Mouse (Mus musculus) lung, embryonic 16.5 days (tissue): ENCODE data around the gene Plod1. TPM values are rescaled to one million over a fixed set of nuclear protein-coding genes. Genes with fewer than 3 reads are reported as not detected.

Source experiments
- ATAC-seq: fragments of 200-750 bp; cut with Nextera tagmentation; 2 replicates; pipeline ENCODE4 v1.8.0; 2017; ENCODE audit warnings: low read depth, mild to moderate bottlenecking, moderate library complexity
- H3K27ac ChIP-seq: fragments of 300-500 bp; sonication (generic); 2 replicates; pipeline ENCODE4 v1.5.1; 2014; ENCODE audit warnings: mild to moderate bottlenecking, control low read depth, low read length
- H3K27me3 ChIP-seq: fragments of 300-500 bp; sonication (generic); 2 replicates; pipeline ENCODE4 v1.6.1; 2014; ENCODE audit warnings: low read depth, low read length, mixed read lengths; ENCODE audit not compliant: control insufficient read depth, insufficient read depth
- H3K36me3 ChIP-seq: fragments of 300-500 bp; sonication (generic); 2 replicates; pipeline ENCODE4 v1.6.1; 2014; ENCODE audit warnings: low read length; ENCODE audit not compliant: control insufficient read depth, insufficient read depth
- H3K4me1 ChIP-seq: fragments of 300-500 bp; sonication (generic); replicated peaks from 2 replicates; pipeline ENCODE4 v1.6.1; 2014; ENCODE audit warnings: low read length, mixed read lengths; ENCODE audit not compliant: control insufficient read depth, insufficient read depth
- H3K4me2 ChIP-seq: fragments of 300-500 bp; sonication (generic); 2 replicates; pipeline ENCODE4 v1.6.1; 2014; ENCODE audit warnings: low read depth, low read length, control low read depth
- H3K4me3 ChIP-seq: fragments of 300-500 bp; sonication (generic); 2 replicates; pipeline ENCODE4 v1.5.1; 2014; ENCODE audit warnings: mild to moderate bottlenecking, low read length, control low read depth
- H3K9ac ChIP-seq: fragments of 300-500 bp; sonication (generic); 2 replicates; pipeline ENCODE4 v1.6.1; 2014; ENCODE audit warnings: low read length, control low read depth
- H3K9me3 ChIP-seq: fragments of 300-500 bp; sonication (generic); 2 replicates; pipeline ENCODE4 v1.6.1; 2016; ENCODE audit warnings: low read length; ENCODE audit not compliant: control insufficient read depth
- WGBS: fragments of 180-500 bp; shearing (Covaris S2); extraction: QIAGEN DNeasy Blood & Tissue Kit; methylation state at CpG from one replicate; pipeline ENCODE4 v1.1.7; 2014; 5-methylcytosine and 5-hydroxymethylcytosine counted together
- polyA plus RNA-seq: library from polyadenylated mRNA; unstranded; fragments of >200 nt; fragmentation: Nextera tagmentation; extraction: Ambion mirVana; gene quantifications from 2 replicates; pipeline ENCODE4 v1.2.1, GENCODE M21; 2015

The Plod1 gene
- polyA plus RNA-seq, 1 experiment from 2014 or later: 51.4 TPM

- Histone ChIP-seq H3K4me1 (no peaks in the 10 kb centered on the region), H3K27ac (no peak overlapping the region), H3K9ac (no peak overlapping the region), H3K4me3 (no peak overlapping the region), H3K27me3 (no peaks in the 10 kb centered on the region), H3K9me3 (no peaks in the 10 kb centered on the region), H3K36me3 (no peaks in the 10 kb centered on the region), H3K4me2 (no peak overlapping the region)
- 82% methylated on average over 15 of the region's 15 CpGs for WGBS
- ATAC-seq: no peak
These were observed 27.1 kb upstream of the Plod1 start for GRCm38 (mm10) chr4:147963623-147964022.

- 42% methylated on average over 6 of the region's 6 CpGs for WGBS
- Histone ChIP-seq H3K9ac (no peak overlapping the region), H3K36me3 (no peaks in the 10 kb centered on the region), H3K27me3 (no peaks in the 10 kb centered on the region), H3K4me1 (no peaks in the 10 kb centered on the region), H3K4me2 (no peak overlapping the region), H3K9me3 (no peaks in the 10 kb centered on the region), H3K4me3 (no peak overlapping the region), H3K27ac (no peak overlapping the region)
- no peak for ATAC-seq
These were observed 26.2 kb upstream of the Plod1 start for GRCm38 (mm10) chr4:147962781-147963180.

- Histone ChIP-seq H3K4me2 (no peak overlapping the region), H3K27ac (no peak overlapping the region), H3K27me3 (no peaks in the 10 kb centered on the region), H3K9me3 (no peaks in the 10 kb centered on the region), H3K4me1 (no peaks in the 10 kb centered on the region), H3K36me3 (no peaks in the 10 kb centered on the region), H3K9ac (no peak overlapping the region), H3K4me3 (no peak overlapping the region)
- WGBS: 35% methylated on average over 6 of the region's 6 CpGs
- ATAC-seq: no peak
These were observed 23.6 kb upstream of the Plod1 start for GRCm38 (mm10) chr4:147959881-147960831.

- H3K36me3 ChIP-seq: peaks cover 2% of the 10 kb centered on the region; the same call in 1 of the 2 replicates
- 0 out of 2 replicates have a peak, but pooled peaks have one; percentile 41 for ATAC-seq
- H3K4me3 ChIP-seq: no peak overlapping the region
- H3K9me3 ChIP-seq: no peaks in the 10 kb centered on the region
- 41% methylated on average over 11 of the region's 11 CpGs for WGBS
- no peaks in the 10 kb centered on the region for H3K27me3 ChIP-seq
- H3K27ac ChIP-seq: no peak overlapping the region
- no peaks in the 10 kb centered on the region for H3K4me1 ChIP-seq
- H3K4me2 ChIP-seq: no peak overlapping the region
- H3K9ac ChIP-seq: no peak overlapping the region
These were observed 20.6 kb upstream of the Plod1 start for GRCm38 (mm10) chr4:147957141-147957540.

- no peaks in the 10 kb centered on the region for H3K4me1 ChIP-seq
- no peak overlapping the region for H3K4me3 ChIP-seq
- H3K4me2 ChIP-seq: no peak overlapping the region
- no peak overlapping the region for H3K27ac ChIP-seq
- no peaks in the 10 kb centered on the region for H3K27me3 ChIP-seq
- no peak overlapping the region for H3K9ac ChIP-seq
- WGBS: 10% methylated on average over 4 of the region's 4 CpGs
- peaks cover 5% of the 10 kb centered on the region for H3K36me3 ChIP-seq
- no peaks in the 10 kb centered on the region for H3K9me3 ChIP-seq
- no peak for ATAC-seq
These were observed 17.0 kb upstream of the Plod1 start for GRCm38 (mm10) chr4:147953590-147953989.

GRCm38 (mm10) chr4:147947511-147947910 lies 10.9 kb upstream of the Plod1 start:
- ATAC-seq: no peak
- H3K27me3 ChIP-seq: no peaks in the 10 kb centered on the region
- WGBS: no CpG with 5 or more reads among the region's 2 CpGs
- no peak overlapping the region for H3K27ac ChIP-seq
- H3K9ac ChIP-seq: no peak overlapping the region
- H3K36me3 ChIP-seq: peaks cover 35% of the 10 kb centered on the region
- no peak overlapping the region for H3K4me2 ChIP-seq
- H3K4me1 ChIP-seq: peaks cover 8% of the 10 kb centered on the region
- no peaks in the 10 kb centered on the region for H3K9me3 ChIP-seq
- H3K4me3 ChIP-seq: no peak overlapping the region

GRCm38 (mm10) chr4:147943005-147943404 lies 6.4 kb upstream of the Plod1 start:
- H3K4me3 ChIP-seq: no peak overlapping the region
- H3K27ac ChIP-seq: no peak overlapping the region
- H3K9ac ChIP-seq: no peak overlapping the region
- H3K27me3 ChIP-seq: no peaks in the 10 kb centered on the region
- H3K4me1 ChIP-seq: peaks cover 29% of the 10 kb centered on the region
- H3K4me2 ChIP-seq: no peak overlapping the region; the same call in 1 of the 2 replicates
- no peaks in the 10 kb centered on the region for H3K9me3 ChIP-seq
- WGBS: 95% methylated on average over 1 of the region's 1 CpGs
- H3K36me3 ChIP-seq: peaks cover 30% of the 10 kb centered on the region
- no peak for ATAC-seq

GRCm38 (mm10) chr4:147941045-147942020 lies 4.8 kb upstream of the Plod1 start:
- Histone ChIP-seq H3K27me3 (no peaks in the 10 kb centered on the region), H3K9ac (peak overlapping the region; percentile 88), H3K4me1 (peaks cover 33% of the 10 kb centered on the region), H3K4me2 (peak overlapping the region; percentile 97), H3K4me3 (peak overlapping the region; percentile 84), H3K36me3 (peaks cover 24% of the 10 kb centered on the region), H3K27ac (peak overlapping the region; percentile 45), H3K9me3 (no peaks in the 10 kb centered on the region)
- WGBS: 4% methylated on average over 82 of the region's 88 CpGs
- peak; percentile 61 for ATAC-seq
